ENCODE assay signal across 8 mouse cellular contexts in the genomic region with DNA sequence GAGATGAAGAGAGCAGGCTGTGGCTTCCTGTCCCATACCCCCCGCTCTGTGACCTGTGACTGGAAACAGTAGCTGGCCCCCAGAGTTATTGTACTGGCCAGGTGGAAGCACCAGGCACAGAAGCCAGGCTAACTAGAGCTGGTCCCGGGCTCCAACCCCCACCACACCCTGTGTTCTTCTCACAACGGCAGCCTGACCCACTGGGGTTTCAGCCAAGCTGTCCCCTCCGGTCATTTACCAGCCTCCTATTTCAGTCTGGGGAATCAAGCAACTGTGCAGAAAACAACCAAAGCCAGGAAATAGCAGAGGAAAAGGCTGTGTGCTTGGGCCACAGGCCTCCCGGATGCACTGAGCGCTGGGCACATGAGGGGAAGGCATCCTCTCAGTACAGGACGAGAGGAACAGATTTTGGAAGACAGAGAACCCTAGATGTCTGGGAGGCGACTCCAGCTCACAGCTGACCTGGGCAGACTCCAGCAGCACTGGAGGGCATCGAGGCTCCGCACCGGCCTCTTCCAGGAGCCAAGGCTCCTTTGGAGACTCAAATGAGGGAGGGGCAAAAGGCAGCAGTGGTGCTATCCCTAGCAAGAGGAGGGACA. TPM values are rescaled to one million over a fixed set of nuclear protein-coding genes. Genes with fewer than 3 reads are reported as not detected.
A peak's percentile ranks its signal among the peaks of the same experiment; 100 is the strongest.
DNase-seq lines count a peak whose midpoint lies in the region; ATAC-seq and TF ChIP-seq lines count a peak whose summit lies in the region.

No protein-coding gene starts in this region.

- no peak for TF ChIP-seq EP300 in lung, postnatal 0 days (IDR thresholded peaks at IDR 0.05)

- no peak overlapping the region for H3K4me2 ChIP-seq in lung, embryonic 15.5 days
- H3K4me2 ChIP-seq in lung, postnatal 0 days (replicated peaks; ENCODE audit: low read depth, low read length) = no peak overlapping the region
- H3K4me2 ChIP-seq in neural tube, embryonic 13.5 days = no peak overlapping the region

- H3K4me3 ChIP-seq in lung, embryonic 15.5 days = no peak overlapping the region
- no peak overlapping the region for H3K4me3 ChIP-seq in lung, postnatal 0 days (ENCODE audit: low read depth, low read length)
- H3K4me3 ChIP-seq in neural tube, embryonic 13.5 days = no peak overlapping the region

- DNase-seq in adrenal gland, postnatal 10 days = peak; percentile 75
- no peak for DNase-seq in adrenal gland, adult 8-10 months
- no peak for DNase-seq in lung, postnatal 0 days (ENCODE audit: low spot score)
- peak; percentile 51 for DNase-seq in kidney, adult 18-20 months
- no peak for DNase-seq in right cerebral cortex, postnatal 4 days
- no peak for DNase-seq in frontal cortex, adult 2 months (ENCODE audit: extremely low spot score in 1 of 2, low spot score in 1 of 2)

- H3K27ac ChIP-seq in lung, embryonic 15.5 days = peak overlapping the region; percentile 72
- H3K27ac ChIP-seq in lung, postnatal 0 days (ENCODE audit: low read length) = no peak overlapping the region
- H3K27ac ChIP-seq in neural tube, embryonic 13.5 days (replicated peaks) = peak overlapping the region; percentile 67

- peaks cover 79% of the 10 kb centered on the region for H3K36me3 ChIP-seq in lung, embryonic 15.5 days
- peaks cover 37% of the 10 kb centered on the region for H3K36me3 ChIP-seq in lung, postnatal 0 days (ENCODE audit: insufficient read depth, low read length)
- peaks cover 90% of the 10 kb centered on the region for H3K36me3 ChIP-seq in neural tube, embryonic 13.5 days

- ATAC-seq in lung, embryonic 15.5 days (ENCODE audit: borderline replicate concordance, extremely low read depth, low FRiP score, low TSS enrichment) = no peak
- ATAC-seq in lung, postnatal 0 days = no peak
- no peak for ATAC-seq in neural tube, embryonic 13.5 days (ENCODE audit: low read depth)

- no peak overlapping the region for H3K9ac ChIP-seq in lung, embryonic 15.5 days
- no peak overlapping the region for H3K9ac ChIP-seq in lung, postnatal 0 days (replicated peaks; ENCODE audit: low read depth)
- peak overlapping the region; percentile 9; the same call in 1 of the 2 replicates for H3K9ac ChIP-seq in neural tube, embryonic 13.5 days

- H3K27me3 ChIP-seq in lung, embryonic 15.5 days = no peaks in the 10 kb centered on the region
- H3K27me3 ChIP-seq in lung, postnatal 0 days (replicated peaks; ENCODE audit: insufficient read depth, low read length) = no peaks in the 10 kb centered on the region
- no peaks in the 10 kb centered on the region for H3K27me3 ChIP-seq in neural tube, embryonic 13.5 days

- no peak for TF ChIP-seq CTCF in lung, postnatal 0 days (IDR thresholded peaks at IDR 0.05)

- no peaks in the 10 kb centered on the region for H3K9me3 ChIP-seq in lung, embryonic 15.5 days
- no peaks in the 10 kb centered on the region for H3K9me3 ChIP-seq in lung, postnatal 0 days (ENCODE audit: low read length)
- H3K9me3 ChIP-seq in neural tube, embryonic 13.5 days = no peaks in the 10 kb centered on the region

- H3K4me1 ChIP-seq in lung, embryonic 15.5 days = peaks cover 52% of the 10 kb centered on the region
- peaks cover 25% of the 10 kb centered on the region for H3K4me1 ChIP-seq in lung, postnatal 0 days (ENCODE audit: insufficient read depth, low read depth, low read length)
- peaks cover 49% of the 10 kb centered on the region for H3K4me1 ChIP-seq in neural tube, embryonic 13.5 days (replicated peaks)

- 77% methylated on average over 11 of the region's 11 CpGs for WGBS in lung, embryonic 15.5 days
- WGBS in lung, postnatal 0 days = 69% methylated on average over 11 of the region's 11 CpGs
- 83% methylated on average over 11 of the region's 11 CpGs for WGBS in neural tube, embryonic 13.5 days

RNA-seq across cellular contexts. Expression of a gene that starts 8.5 kb away (rescaled TPM):
- total RNA-seq in adrenal gland, postnatal 10 days (2021) = 100 to 1,000 TPM; 330 to 395 TPM
- 100 to 1,000 TPM; 236 to 274 (median 253) TPM for total RNA-seq in adrenal gland, adult 8-10 months (2022)
- 341 and 343 TPM in 2 replicates for polyA plus RNA-seq in lung, embryonic 15.5 days (2015; fragmentation: Nextera tagmentation; extraction: Ambion mirVana)
- polyA plus RNA-seq in lung, postnatal 0 days (2015; fragmentation: Nextera tagmentation; extraction: Ambion mirVana) = 342 and 350 TPM in 2 replicates
- polyA plus RNA-seq in neural tube, embryonic 13.5 days (2015; fragmentation: Nextera tagmentation; extraction: Ambion mirVana) = 467 and 490 TPM in 2 replicates
- polyA plus RNA-seq in frontal cortex, adult 2 months (2012; rRNA removed) = 548 and 552 TPM in 2 replicates

RNA-seq across cellular contexts. Expression of a gene that starts 21.4 kb away (rescaled TPM):
- total RNA-seq in adrenal gland, postnatal 10 days (2021) = 1 to 10 TPM; 4.6 to 7.4 TPM
- total RNA-seq in adrenal gland, adult 8-10 months (2022) = 10 to 100 TPM in 1 of 4 experiments, 1 to 10 TPM in 3; 2.1 to 11.1 (median 6.9) TPM
- 19.1 and 21.7 TPM in 2 replicates for polyA plus RNA-seq in lung, embryonic 15.5 days (2015; fragmentation: Nextera tagmentation; extraction: Ambion mirVana)
- polyA plus RNA-seq in lung, postnatal 0 days (2015; fragmentation: Nextera tagmentation; extraction: Ambion mirVana) = 11.9 and 14.2 TPM in 2 replicates
- polyA plus RNA-seq in neural tube, embryonic 13.5 days (2015; fragmentation: Nextera tagmentation; extraction: Ambion mirVana) = 3.7 and 4.2 TPM in 2 replicates
- polyA plus RNA-seq in frontal cortex, adult 2 months (2012; rRNA removed) = 11.0 and 14.7 TPM in 2 replicates

RNA-seq across cellular contexts. Expression of a gene that starts 21.8 kb away (rescaled TPM):
- total RNA-seq in adrenal gland, postnatal 10 days (2021) = 10 to 100 TPM; 24.5 to 26.1 TPM
- total RNA-seq in adrenal gland, adult 8-10 months (2022) = 10 to 100 TPM in 3 of 4 experiments, 1 to 10 TPM in 1; 9.0 to 16.7 (median 14.0) TPM
- polyA plus RNA-seq in lung, embryonic 15.5 days (2015; fragmentation: Nextera tagmentation; extraction: Ambion mirVana) = 1.9 and 2.4 TPM in 2 replicates
- 2.2 and 2.8 TPM in 2 replicates for polyA plus RNA-seq in lung, postnatal 0 days (2015; fragmentation: Nextera tagmentation; extraction: Ambion mirVana)
- polyA plus RNA-seq in neural tube, embryonic 13.5 days (2015; fragmentation: Nextera tagmentation; extraction: Ambion mirVana) = 1.5 and 1.8 TPM in 2 replicates
- 0.97 and 1.1 TPM in 2 replicates for polyA plus RNA-seq in frontal cortex, adult 2 months (2012; rRNA removed)

Comparison
In these comparisons a context has a peak if more than half of its experiments do, and no peak if none do; other contexts are left out.
1. DNase-seq: peak in adrenal gland, postnatal 10 days (single experiment) and kidney, adult 18-20 months (single experiment); none in adrenal gland, adult 8-10 months (single experiment), lung, postnatal 0 days (single experiment), right cerebral cortex, postnatal 4 days (single experiment) and frontal cortex, adult 2 months (0 of 2).